In the genomic region with DNA sequence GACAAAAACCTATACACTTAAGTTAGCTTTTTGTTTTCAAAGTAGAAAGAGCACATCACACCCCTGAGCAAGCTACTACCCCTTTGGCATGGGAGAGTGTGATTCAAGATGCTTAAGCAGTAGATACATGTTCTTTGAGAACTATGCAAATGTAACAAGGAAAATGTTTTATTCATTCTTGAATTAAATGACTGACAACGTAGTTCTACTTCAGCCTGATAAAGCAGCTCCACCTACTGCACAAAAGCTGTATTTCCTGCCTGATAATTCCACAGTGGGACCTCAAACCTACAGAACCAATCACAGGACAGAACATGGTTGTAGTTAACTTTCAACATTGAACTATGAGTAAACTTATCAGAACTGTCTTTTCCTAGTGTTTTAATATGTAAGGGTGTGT, we compare ENCODE assay signal across 9 mouse cellular contexts.
DNase-seq lines count a peak whose midpoint lies in the region; ATAC-seq lines count a peak whose summit lies in the region.
"Had no signal": no experiment of that assay in that cellular context is flagged by ENCODE, and none has a peak within 500 bp of the region (broad histone marks: within the 10 kb centered on the region; RNA-seq: fewer than 3 reads in every experiment).

No protein-coding gene starts in this region.

- no peaks in the 10 kb centered on the region for H3K36me3 ChIP-seq in hindbrain, embryonic 11.5 days (ENCODE audit: control insufficient read depth, insufficient read depth, low read length)
- H3K36me3 ChIP-seq in hindbrain, embryonic 12.5 days: no peaks in the 10 kb centered on the region
- H3K36me3 ChIP-seq: heart, embryonic 15.5 days had no signal

- H3K27ac ChIP-seq in hindbrain, embryonic 11.5 days (ENCODE audit: low read depth, low read length): no peak overlapping the region
- H3K27ac ChIP-seq in hindbrain, embryonic 12.5 days: no peak overlapping the region
- H3K27ac ChIP-seq: heart, embryonic 15.5 days had no signal

- WGBS in hindbrain, embryonic 11.5 days: 30% methylated on average over 1 of the region's 1 CpGs
- WGBS in hindbrain, embryonic 12.5 days: 31% methylated on average over 1 of the region's 1 CpGs

- H3K9me3 ChIP-seq in hindbrain, embryonic 11.5 days (ENCODE audit: control insufficient read depth, low read length): no peaks in the 10 kb centered on the region
- no peaks in the 10 kb centered on the region for H3K9me3 ChIP-seq in hindbrain, embryonic 12.5 days (replicated peaks)
- H3K9me3 ChIP-seq: heart, embryonic 15.5 days had no signal

- DNase-seq in hindbrain, embryonic 11.5 days (ENCODE audit: low spot score): peak; percentile 10
- peak; percentile 37 for DNase-seq in cerebellum, adult 8-10 months
- DNase-seq in kidney, adult 9 months: peak; percentile 42
- peak; percentile 62 for DNase-seq in lung, postnatal 36 days
- no peak for DNase-seq in spleen, postnatal 4 days (ENCODE audit: low spot score in 2 of 2)
- DNase-seq in gastrocnemius, postnatal 14 days: no peak

- ATAC-seq in hindbrain, embryonic 11.5 days (ENCODE audit: low FRiP score): no peak
- ATAC-seq in hindbrain, embryonic 12.5 days (ENCODE audit: low FRiP score): no peak
- ATAC-seq in CD4-positive, CD25-positive, alpha-beta regulatory T cell, adult 4 months: peak; percentile 42

- no peak overlapping the region for H3K4me3 ChIP-seq in hindbrain, embryonic 11.5 days (ENCODE audit: low read depth, low read length)
- H3K4me3 ChIP-seq in hindbrain, embryonic 12.5 days: no peak overlapping the region
- H3K4me3 ChIP-seq: heart, embryonic 15.5 days had no signal

- no peaks in the 10 kb centered on the region for H3K4me1 ChIP-seq in hindbrain, embryonic 11.5 days (replicated peaks; ENCODE audit: control insufficient read depth, insufficient read depth, low read length)
- no peaks in the 10 kb centered on the region; the same call in 1 of the 2 replicates for H3K4me1 ChIP-seq in hindbrain, embryonic 12.5 days

- intact Hi-C loops in gastrocnemius, postnatal 14 days (cut with DNase I; ENCODE audit: low total_unique reads): loop anchor here (5.0 kb wide), 1 partner anchor 557 kb away; no protein-coding TSS in a partner anchor

- no peaks in the 10 kb centered on the region for H3K27me3 ChIP-seq in hindbrain, embryonic 11.5 days (ENCODE audit: control insufficient read depth, insufficient read depth, low read length)
- H3K27me3 ChIP-seq in hindbrain, embryonic 12.5 days: no peaks in the 10 kb centered on the region
- H3K27me3 ChIP-seq: heart, embryonic 15.5 days had no signal

- H3K4me2 ChIP-seq in hindbrain, embryonic 11.5 days (replicated peaks; ENCODE audit: low read depth, low read length): no peak overlapping the region
- H3K4me2 ChIP-seq in hindbrain, embryonic 12.5 days (replicated peaks): no peak overlapping the region
- H3K4me2 ChIP-seq: heart, embryonic 15.5 days had no signal

- H3K9ac ChIP-seq in hindbrain, embryonic 11.5 days (ENCODE audit: low read depth, low read length): no peak overlapping the region
- no peak overlapping the region for H3K9ac ChIP-seq in hindbrain, embryonic 12.5 days
- H3K9ac ChIP-seq: heart, embryonic 15.5 days had no signal

Comparison
In these comparisons a context has a peak if more than half of its experiments do, and no peak if none do; other contexts are left out.
1. DNase-seq: peak in hindbrain, embryonic 11.5 days (single experiment), cerebellum, adult 8-10 months (single experiment), kidney, adult 9 months (single experiment) and lung, postnatal 36 days (single experiment); none in spleen, postnatal 4 days (0 of 2) and gastrocnemius, postnatal 14 days (single experiment).